Mouse (Mus musculus) cerebellum, adult 2 months (tissue): ENCODE measurements at regions not wholly inside any gene's neighbourhood (a gene's known extent, or its start where the extent isn't known, plus 50 kb on each side); places are given as distances from the start of the nearest gene placed in this dataset.

Experiments
- CTCF ChIP-seq: fragments of 200-500 bp; IDR thresholded peaks from 2 replicates; pipeline ENCODE4 v1.5.1; 2011; ENCODE audit warnings: low read depth, mild to moderate bottlenecking, control low read depth, low read length, moderate library complexity, borderline replicate concordance; ENCODE audit not compliant: insufficient read depth
- POLR2A ChIP-seq: fragments of 200-500 bp; IDR thresholded peaks from 2 replicates; pipeline ENCODE4 v1.6.1; 2011; ENCODE audit warnings: low read length, control low read depth, borderline replicate concordance; ENCODE audit not compliant: insufficient read depth

DNA sequence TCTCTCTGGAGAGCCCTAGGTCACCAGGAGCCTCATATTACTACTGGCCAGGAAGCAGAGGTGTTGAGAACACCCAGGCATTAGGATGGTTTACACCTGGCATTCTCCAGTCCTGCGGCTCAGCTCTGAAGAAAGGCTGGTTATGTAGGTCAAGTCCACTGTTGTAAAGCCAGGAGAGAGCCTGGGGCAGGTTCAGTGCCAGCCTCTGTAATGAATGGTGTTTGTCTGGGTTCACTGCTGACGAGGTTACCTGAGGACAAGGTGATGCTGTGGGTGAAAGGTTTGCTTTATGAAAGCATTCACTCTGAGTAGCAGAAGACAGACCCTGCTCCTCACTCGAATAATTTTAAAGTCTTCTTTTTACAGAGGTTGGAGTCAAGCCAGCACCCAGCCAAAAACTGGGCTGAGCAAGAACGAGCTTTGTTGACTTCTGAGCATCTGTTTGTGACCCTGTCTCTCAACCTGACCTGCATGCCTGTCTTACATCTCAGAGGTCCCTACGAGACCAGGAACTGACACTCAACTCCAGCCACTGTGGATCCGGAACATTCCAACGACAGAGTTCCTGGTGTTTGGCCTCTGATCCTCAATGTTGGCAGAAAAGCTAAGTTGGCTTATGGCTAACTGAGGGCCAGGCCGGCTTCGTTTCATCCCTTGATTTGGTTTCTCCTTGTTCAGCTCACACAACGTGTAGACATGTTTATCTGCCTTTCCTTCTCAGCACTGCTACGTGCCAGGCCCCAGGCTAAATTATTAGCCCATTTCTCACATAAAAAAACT, 327.0 kb downstream of the Zfp706 start:
- TF ChIP-seq CTCF: no peak
- no peak for TF ChIP-seq POLR2A
